Mouse (Mus musculus) heart, embryonic 13.5 days (tissue): ENCODE measurements around the gene AL607142.1. TPM values are rescaled to one million over a fixed set of nuclear protein-coding genes. Genes with fewer than 3 reads are reported as not detected.

Experiments
- ATAC-seq: fragments of 200-750 bp; cut with Nextera tagmentation; 2 replicates; pipeline ENCODE4 v1.8.0; 2017; ENCODE audit warnings: moderate TSS enrichment; ENCODE audit not compliant: insufficient number of reproducible peaks, low FRiP score, low TSS enrichment; ENCODE audit errors: extremely low read depth
- H3K27ac ChIP-seq: fragments of 300-500 bp; sonication (generic); replicated peaks from 2 replicates; pipeline ENCODE4 v1.5.1; 2015; ENCODE audit warnings: moderate library complexity, mild to moderate bottlenecking, inconsistent platforms
- H3K27me3 ChIP-seq: fragments of 300-500 bp; sonication (generic); replicated peaks from 2 replicates; pipeline ENCODE4 v1.6.1; 2015; ENCODE audit warnings: mild to moderate bottlenecking, inconsistent platforms
- H3K36me3 ChIP-seq: fragments of 300-500 bp; sonication (generic); 2 replicates; pipeline ENCODE4 v1.6.1; 2015; ENCODE audit warnings: mild to moderate bottlenecking, inconsistent platforms
- H3K4me1 ChIP-seq: fragments of 300-500 bp; sonication (generic); 2 replicates; pipeline ENCODE4 v1.6.1; 2015; ENCODE audit warnings: inconsistent platforms
- H3K4me2 ChIP-seq: fragments of 300-500 bp; sonication (generic); 2 replicates; pipeline ENCODE4 v1.6.1; 2015; ENCODE audit warnings: inconsistent platforms, mild to moderate bottlenecking, moderate library complexity
- H3K4me3 ChIP-seq: fragments of 300-500 bp; sonication (generic); 2 replicates; pipeline ENCODE4 v1.5.1; 2015; ENCODE audit warnings: moderate library complexity, mild to moderate bottlenecking, inconsistent platforms
- H3K9ac ChIP-seq: fragments of 300-500 bp; sonication (generic); 2 replicates; pipeline ENCODE4 v1.6.1; 2015; ENCODE audit warnings: inconsistent platforms, mild to moderate bottlenecking, moderate library complexity
- H3K9me3 ChIP-seq: fragments of 300-500 bp; sonication (generic); 2 replicates; pipeline ENCODE4 v1.6.1; 2016; ENCODE audit warnings: inconsistent platforms
- WGBS: fragments of 180-500 bp; shearing (Covaris S2); methylation state at CpG from one replicate; pipeline ENCODE4 v1.1.7; 2015; ENCODE audit warnings: mixed read lengths; 5-methylcytosine and 5-hydroxymethylcytosine counted together
- polyA plus RNA-seq: library from polyadenylated mRNA; unstranded; fragments of >200 nt; fragmentation: Nextera tagmentation; extraction: Ambion mirVana; gene quantifications from 2 replicates; pipeline ENCODE4 v1.2.1, GENCODE M21; 2015

The AL607142.1 gene
- polyA plus RNA-seq, 1 experiment from 2014 or later, result not detected

- 82% methylated on average over 3 of the region's 3 CpGs for WGBS
Observed at GRCm38 (mm10) chr4:120106362-120106761, 41.6 kb downstream of the AL607142.1 start.

DNA sequence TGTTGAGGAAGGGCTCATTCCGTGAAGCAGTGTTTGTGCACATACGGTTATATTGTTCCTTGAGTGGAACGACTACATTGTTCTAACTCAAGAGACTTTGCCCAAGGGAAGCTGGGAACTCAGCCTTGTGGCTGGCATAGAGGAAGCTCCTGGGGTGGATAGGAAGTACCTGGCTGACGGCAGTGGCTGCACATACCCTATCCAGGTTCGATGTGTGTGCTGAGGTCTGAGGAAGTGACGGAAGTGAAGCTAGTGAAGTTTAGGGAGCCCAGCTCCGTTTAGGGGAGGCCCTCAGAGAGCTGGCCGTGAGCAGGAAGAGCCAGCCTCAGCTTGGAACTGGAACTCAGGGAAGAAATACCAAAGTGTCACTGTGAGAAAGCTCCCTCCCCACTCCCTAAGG lies 43.0 kb downstream of the AL607142.1 start:
- no peaks in the 10 kb centered on the region for H3K4me1 ChIP-seq
- ATAC-seq, result no peak
- no peaks in the 10 kb centered on the region for H3K27me3 ChIP-seq

More at GRCm38 (mm10) chr4:120106362-120106761, 41.6 kb downstream of the AL607142.1 start:
- no peaks in the 10 kb centered on the region for H3K36me3 ChIP-seq
- H3K27me3 ChIP-seq, result no peaks in the 10 kb centered on the region
- H3K9ac ChIP-seq, result no peak overlapping the region
- H3K4me3 ChIP-seq, result no peak overlapping the region
- no peak overlapping the region for H3K27ac ChIP-seq
- no peak for ATAC-seq
- H3K4me2 ChIP-seq, result no peak overlapping the region
- H3K9me3 ChIP-seq, result no peaks in the 10 kb centered on the region
- H3K4me1 ChIP-seq, result no peaks in the 10 kb centered on the region

DNA sequence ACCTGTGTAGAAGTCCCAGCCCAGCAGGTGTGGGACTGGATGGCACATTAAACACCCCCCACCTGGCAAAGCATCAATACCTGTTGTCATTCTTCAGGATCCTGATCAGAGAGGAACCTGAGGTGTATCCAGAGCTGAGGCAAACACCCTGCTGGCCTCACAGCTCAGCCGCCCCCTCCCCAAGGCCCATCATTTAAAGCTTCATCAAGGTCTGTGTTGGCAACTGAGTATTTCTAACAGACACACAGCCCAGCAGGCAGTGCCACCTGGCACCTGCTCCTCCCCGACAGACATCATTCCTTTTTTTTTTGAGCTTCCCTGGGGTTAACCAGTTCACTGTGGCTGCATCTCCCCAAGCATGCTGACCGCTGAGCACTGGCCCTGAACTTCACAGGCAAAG lies 50.7 kb downstream of the AL607142.1 start:
- 81% methylated on average over 3 of the region's 3 CpGs for WGBS
- no peak overlapping the region for H3K27ac ChIP-seq
- ATAC-seq, result no peak

More for the DNA sequence above, 43.0 kb downstream of the AL607142.1 start:
- H3K9ac ChIP-seq, result no peak overlapping the region
- 62% methylated on average over 8 of the region's 8 CpGs for WGBS
- no peak overlapping the region for H3K27ac ChIP-seq
- no peak overlapping the region for H3K4me3 ChIP-seq
- H3K9me3 ChIP-seq, result no peaks in the 10 kb centered on the region
- no peaks in the 10 kb centered on the region for H3K36me3 ChIP-seq
- H3K4me2 ChIP-seq, result no peak overlapping the region

DNA sequence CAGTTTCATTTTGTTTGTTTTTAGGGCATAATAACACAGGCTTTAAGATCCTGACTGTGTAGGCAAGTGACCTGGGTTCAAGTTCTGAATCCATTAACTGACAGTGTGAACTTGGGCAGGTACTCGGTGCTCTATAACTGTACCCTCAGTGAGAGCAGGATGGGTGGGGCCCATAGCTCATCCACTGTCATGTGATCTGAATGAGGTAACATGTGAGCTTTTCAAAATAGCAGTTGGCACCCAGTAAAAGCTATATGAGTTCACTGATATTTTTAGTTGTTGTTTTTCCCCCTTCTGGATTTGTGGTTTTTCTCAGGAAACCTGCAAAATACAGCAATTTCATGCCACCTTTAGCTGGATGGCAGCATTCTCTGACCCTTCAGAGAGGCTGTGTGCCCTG lies 51.5 kb downstream of the AL607142.1 start:
- no peak for ATAC-seq
- Histone ChIP-seq H3K4me2 (no peak overlapping the region), H3K27ac (no peak overlapping the region), H3K9me3 (peaks cover 5% of the 10 kb centered on the region; the same call in 1 of the 2 replicates), H3K9ac (no peak overlapping the region), H3K27me3 (no peaks in the 10 kb centered on the region; the same call in 1 of the 2 replicates), H3K4me1 (no peaks in the 10 kb centered on the region), H3K36me3 (no peaks in the 10 kb centered on the region), H3K4me3 (no peak overlapping the region)
- WGBS, result 68% methylated on average over 1 of the region's 1 CpGs

More for the DNA sequence above, 50.7 kb downstream of the AL607142.1 start:
- H3K4me2 ChIP-seq, result no peak overlapping the region
- H3K36me3 ChIP-seq, result no peaks in the 10 kb centered on the region
- no peak overlapping the region for H3K9ac ChIP-seq
- peaks cover 5% of the 10 kb centered on the region; the same call in 1 of the 2 replicates for H3K9me3 ChIP-seq
- H3K4me3 ChIP-seq, result no peak overlapping the region
- H3K27me3 ChIP-seq, result no peaks in the 10 kb centered on the region; the same call in 1 of the 2 replicates
- no peaks in the 10 kb centered on the region for H3K4me1 ChIP-seq

- ATAC-seq, result no peak
- Histone ChIP-seq H3K4me2 (no peak overlapping the region), H3K36me3 (no peaks in the 10 kb centered on the region), H3K27me3 (peaks cover 6% of the 10 kb centered on the region; the same call in 1 of the 2 replicates), H3K27ac (no peak overlapping the region), H3K4me3 (no peak overlapping the region), H3K9ac (no peak overlapping the region), H3K9me3 (peaks cover 5% of the 10 kb centered on the region; the same call in 1 of the 2 replicates), H3K4me1 (peaks cover 6% of the 10 kb centered on the region; the same call in 1 of the 2 replicates)
- 33% methylated on average over 8 of the region's 8 CpGs for WGBS
Observed at GRCm38 (mm10) chr4:120120276-120120675, 55.5 kb downstream of the AL607142.1 start.

- Histone ChIP-seq H3K4me2 (no peak overlapping the region), H3K9ac (no peak overlapping the region), H3K27ac (no peak overlapping the region), H3K27me3 (peaks cover 6% of the 10 kb centered on the region; the same call in 1 of the 2 replicates), H3K36me3 (no peaks in the 10 kb centered on the region), H3K4me1 (peaks cover 32% of the 10 kb centered on the region), H3K9me3 (no peaks in the 10 kb centered on the region), H3K4me3 (no peak overlapping the region)
- ATAC-seq, result no peak
- WGBS, result 63% methylated on average over 6 of the region's 6 CpGs
Observed at GRCm38 (mm10) chr4:120124656-120125055, 59.9 kb downstream of the AL607142.1 start.

- Histone ChIP-seq H3K36me3 (no peaks in the 10 kb centered on the region), H3K4me2 (no peak overlapping the region), H3K9ac (no peak overlapping the region), H3K27ac (no peak overlapping the region), H3K27me3 (peaks cover 12% of the 10 kb centered on the region; the same call in 1 of the 2 replicates), H3K9me3 (no peaks in the 10 kb centered on the region), H3K4me3 (no peak overlapping the region), H3K4me1 (peaks cover 36% of the 10 kb centered on the region)
- no peak for ATAC-seq
- WGBS, result 79% methylated on average over 6 of the region's 6 CpGs
Observed at GRCm38 (mm10) chr4:120126047-120126446, 61.3 kb downstream of the AL607142.1 start.

GRCm38 (mm10) chr4:120127333-120127732 lies 62.5 kb downstream of the AL607142.1 start:
- WGBS, result 77% methylated on average over 3 of the region's 3 CpGs
- Histone ChIP-seq H3K9ac (no peak overlapping the region), H3K4me1 (peaks cover 49% of the 10 kb centered on the region), H3K4me3 (no peak overlapping the region), H3K4me2 (no peak overlapping the region), H3K27me3 (peaks cover 12% of the 10 kb centered on the region; the same call in 1 of the 2 replicates), H3K27ac (0 out of 2 replicates have a peak overlapping the region, but pooled peaks have one; percentile 2), H3K36me3 (no peaks in the 10 kb centered on the region), H3K9me3 (no peaks in the 10 kb centered on the region)
- no peak for ATAC-seq

- Histone ChIP-seq H3K9me3 (no peaks in the 10 kb centered on the region), H3K4me3 (no peak overlapping the region), H3K27me3 (0 out of 2 replicates have a peak, but pooled peaks cover 12% of the 10 kb centered on the region), H3K4me2 (no peak overlapping the region), H3K9ac (peak overlapping the region; percentile 14; the same call in 1 of the 2 replicates), H3K36me3 (no peaks in the 10 kb centered on the region), H3K4me1 (peaks cover 50% of the 10 kb centered on the region), H3K27ac (0 out of 2 replicates have a peak overlapping the region, but pooled peaks have one; percentile 2)
- ATAC-seq, result no peak
- WGBS, result 58% methylated on average over 4 of the region's 4 CpGs
Observed at GRCm38 (mm10) chr4:120128033-120128432, 63.2 kb downstream of the AL607142.1 start.

DNA sequence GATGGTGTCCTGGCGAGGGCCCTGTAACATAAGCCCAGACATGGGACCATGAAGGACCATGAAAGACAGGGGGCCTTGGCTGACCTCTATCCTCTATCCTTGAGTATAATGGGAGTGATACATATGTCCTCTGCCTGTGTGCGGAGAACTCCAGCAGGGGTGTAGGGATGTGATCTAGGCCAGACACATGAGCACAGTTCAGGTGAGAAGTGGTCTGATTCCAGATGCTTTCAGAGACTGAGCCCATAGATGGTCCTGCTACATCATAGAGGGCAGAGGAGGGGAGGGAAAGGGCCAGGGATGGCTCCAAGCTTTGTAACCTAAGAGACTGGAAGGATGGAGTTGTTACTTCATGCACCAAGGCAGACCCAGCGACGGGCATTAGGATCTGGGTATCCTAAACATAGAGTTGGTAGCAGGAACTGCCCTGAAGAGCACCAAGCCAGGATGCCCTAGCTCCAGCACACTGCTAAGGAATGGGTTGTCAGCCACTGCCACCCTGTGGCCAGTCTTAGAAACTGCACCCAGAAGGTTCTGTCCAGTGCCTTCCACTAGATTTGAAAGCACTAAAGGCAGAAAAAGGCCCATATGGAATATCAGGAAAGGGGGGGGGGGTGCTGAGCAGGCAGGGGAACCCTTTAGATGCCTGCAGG lies 64.6 kb downstream of the AL607142.1 start:
- H3K9me3 ChIP-seq, result no peaks in the 10 kb centered on the region
- H3K4me1 ChIP-seq, result peaks cover 50% of the 10 kb centered on the region
- H3K36me3 ChIP-seq, result no peaks in the 10 kb centered on the region
- no peak overlapping the region for H3K27ac ChIP-seq
- no peak overlapping the region for H3K4me3 ChIP-seq
- no peak for ATAC-seq
- no peak overlapping the region for H3K9ac ChIP-seq
- H3K4me2 ChIP-seq, result no peak overlapping the region
- WGBS, result 46% methylated on average over 4 of the region's 4 CpGs
- peaks cover 6% of the 10 kb centered on the region; the same call in 1 of the 2 replicates for H3K27me3 ChIP-seq

GRCm38 (mm10) chr4:120130926-120131325 lies 66.1 kb downstream of the AL607142.1 start:
- Histone ChIP-seq H3K4me2 (no peak overlapping the region), H3K4me3 (no peak overlapping the region), H3K36me3 (no peaks in the 10 kb centered on the region), H3K27ac (peak overlapping the region; percentile 40; the same call in 1 of the 2 replicates), H3K9me3 (no peaks in the 10 kb centered on the region), H3K4me1 (peaks cover 37% of the 10 kb centered on the region), H3K27me3 (peaks cover 6% of the 10 kb centered on the region; the same call in 1 of the 2 replicates), H3K9ac (peak overlapping the region; percentile 24; the same call in 1 of the 2 replicates)
- no peak for ATAC-seq
- WGBS, result 79% methylated on average over 4 of the region's 4 CpGs
